Mouse (Mus musculus) lung, postnatal 0 days (tissue): ENCODE measurements at regions not wholly inside any gene's neighbourhood (a gene's known extent, or its start where the extent isn't known, plus 50 kb on each side); places are given as distances from the start of the nearest gene placed in this dataset.

ENCODE experiments used
- CTCF ChIP-seq: IDR thresholded peaks from 2 replicates; pipeline ENCODE4 v1.5.1; 2016; ENCODE audit warnings: antibody characterized with exemption, mild to moderate bottlenecking
- EP300 ChIP-seq: IDR thresholded peaks from 2 replicates; pipeline ENCODE4 v1.6.1; 2016; ENCODE audit warnings: antibody characterized with exemption, mild to moderate bottlenecking, control low read depth

DNA sequence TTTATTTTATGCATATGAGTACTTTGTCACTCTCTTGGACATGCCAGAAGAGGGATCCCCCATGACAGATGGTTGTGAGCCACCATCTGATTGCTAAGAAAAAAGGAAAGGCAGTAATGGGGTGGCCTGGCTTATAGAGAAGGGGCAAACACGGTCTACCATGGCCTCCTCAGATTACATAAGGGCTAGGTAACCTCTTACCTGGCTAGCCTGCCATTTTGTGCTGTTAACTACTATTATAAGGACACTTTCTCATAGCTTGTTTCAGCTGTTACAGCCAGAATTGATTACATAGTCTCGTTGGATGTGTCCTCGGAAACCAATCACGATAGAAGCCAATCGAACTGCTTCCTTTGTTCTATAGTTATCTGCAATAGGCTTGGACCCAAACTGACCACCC lies 60.9 kb upstream of the Gm14496 start:
- TF ChIP-seq CTCF (no peak), EP300 (no peak)
